Mouse (Mus musculus) CH12.LX (cell line): ENCODE data around the gene Fuz. TPM values are rescaled to one million over a fixed set of nuclear protein-coding genes. Genes with fewer than 3 reads are reported as not detected.

Experiments
- DNase-seq: peaks from one replicate; pipeline ENCODE4 v3.0.0-alpha.2; 2013; ENCODE audit errors: extremely low read depth
- H3K27ac ChIP-seq: 2 replicates; pipeline ENCODE4 v1.5.1; 2012; ENCODE audit warnings: low read depth, mild to moderate bottlenecking, control low read depth, moderate library complexity; ENCODE audit not compliant: insufficient read depth
- H3K27me3 ChIP-seq: replicated peaks from 2 replicates; pipeline ENCODE3; 2012; ENCODE audit warnings: inconsistent platforms
- H3K36me3 ChIP-seq, 2 experiments: replicated peaks in 1 of 2; 2 replicates each; pipeline versions ENCODE3 to v1.6.1; 2012; ENCODE audit warnings: inconsistent platforms in 1 of 2, low read length in 1 of 2, mild to moderate bottlenecking in 1 of 2, mixed read lengths in 1 of 2, moderate library complexity in 1 of 2; ENCODE audit not compliant: control insufficient read depth in 1 of 2, insufficient read depth in 1 of 2
- H3K4me1 ChIP-seq, 2 experiments: 2 replicates each; pipeline ENCODE4 v1.6.1; 2012; ENCODE audit warnings: inconsistent platforms in 1 of 2, moderate library complexity in 1 of 2; ENCODE audit not compliant: insufficient read depth in 2 of 2, control insufficient read depth in 1 of 2
- H3K4me2 ChIP-seq: 2 replicates; pipeline ENCODE4 v1.6.1; 2012; ENCODE audit warnings: low read depth, mild to moderate bottlenecking, control low read depth; ENCODE audit not compliant: poor library complexity, insufficient read depth, severe bottlenecking
- H3K4me3 ChIP-seq, 3 experiments: fragments of 150-350 bp in 1 of 3; sonication (generic) in 1 of 3; replicated peaks in 1 of 3; 2 replicates each; pipeline versions ENCODE3 to v1.5.1; 2011 to 2012; ENCODE audit warnings: low read depth in 2 of 3, low read length in 2 of 3, mild to moderate bottlenecking in 2 of 3, moderate library complexity in 2 of 3, control low read depth in 1 of 3, improper control_type of control experiment in 1 of 3, inconsistent platforms in 1 of 3, mixed read lengths in 1 of 3; ENCODE audit not compliant: poor library complexity in 1 of 3
- H3K79me2 ChIP-seq: replicated peaks from 2 replicates; pipeline ENCODE4 v1.6.1; 2012; ENCODE audit warnings: mild to moderate bottlenecking, moderate library complexity; ENCODE audit not compliant: control insufficient read depth, poor library complexity, insufficient read depth, severe bottlenecking; ENCODE audit errors: extremely low read depth
- H3K9ac ChIP-seq: 2 replicates; pipeline ENCODE4 v1.6.1; 2012; ENCODE audit warnings: low read depth, mild to moderate bottlenecking, control low read depth, moderate library complexity; ENCODE audit not compliant: insufficient read depth
- H3K9me3 ChIP-seq: replicated peaks from 2 replicates; pipeline ENCODE3; 2012; ENCODE audit warnings: low read length, inconsistent platforms, mixed read lengths
- CHD2 ChIP-seq: IDR thresholded peaks from 2 replicates; pipeline ENCODE4 v1.6.1; 2011; ENCODE audit warnings: low read length, improper control_type of control experiment
- ELF1 ChIP-seq: IDR thresholded peaks from 2 replicates; pipeline ENCODE4 v1.6.1; 2014; ENCODE audit warnings: low read depth, mild to moderate bottlenecking, inconsistent platforms, low read length, improper control_type of control experiment
- MAZ ChIP-seq: IDR thresholded peaks from 2 replicates; pipeline ENCODE4 v1.6.1; 2012; ENCODE audit warnings: low read depth, mild to moderate bottlenecking, inconsistent platforms, low read length, improper control_type of control experiment, moderate library complexity
- MEF2A ChIP-seq: IDR thresholded peaks from 2 replicates; pipeline ENCODE4 v1.6.1; 2014; ENCODE audit warnings: low read depth, mild to moderate bottlenecking, inconsistent platforms, low read length, improper control_type of control experiment, borderline replicate concordance
- MXI1 ChIP-seq: IDR thresholded peaks from 2 replicates; pipeline ENCODE4 v1.6.1; 2011; ENCODE audit warnings: mild to moderate bottlenecking, low read depth, low read length, improper control_type of control experiment
- MYC ChIP-seq: IDR thresholded peaks from 2 replicates; pipeline ENCODE4 v1.6.1; 2011; ENCODE audit warnings: low read depth, mild to moderate bottlenecking, improper control_type of control experiment, low read length
- RAD21 ChIP-seq: IDR thresholded peaks from 2 replicates; pipeline ENCODE4 v1.6.1; 2011; ENCODE audit warnings: low read depth, mild to moderate bottlenecking, low read length, improper control_type of control experiment, moderate library complexity
- TBP ChIP-seq: conservative IDR thresholded peaks from 2 replicates; pipeline ENCODE4 v1.6.1; 2011; ENCODE audit warnings: low read depth, low read length, improper control_type of control experiment
- UBTF ChIP-seq: IDR thresholded peaks from 2 replicates; pipeline ENCODE4 v1.6.1; 2012; ENCODE audit warnings: low read depth, mild to moderate bottlenecking, inconsistent platforms, low read length, improper control_type of control experiment, moderate library complexity
- ZC3H11A ChIP-seq: IDR thresholded peaks from 2 replicates; pipeline ENCODE4 v1.6.1; 2012; ENCODE audit warnings: low read depth, mild to moderate bottlenecking, inconsistent platforms, low read length, improper control_type of control experiment
- ZMIZ1 ChIP-seq: IDR thresholded peaks from 2 replicates; pipeline ENCODE4 v1.6.1; 2012; ENCODE audit warnings: low read depth, mild to moderate bottlenecking, inconsistent platforms, low read length, improper control_type of control experiment
- dilution Hi-C: fragments of 300-500 bp; cut with MboI; formaldehyde crosslinking; loops from 2 replicates; pipeline ENCODE4 v1.14.3; 2020; ENCODE audit warnings: low sequenced_read_pairs; ENCODE audit not compliant: extremely low pct_unique_long_range_greater_than_20kb, extremely low pct_ligation_motif_present
- in situ Hi-C: fragments of 300-500 bp; cut with MboI; formaldehyde crosslinking; loops from 3 replicates; pipeline ENCODE4 v1.14.3; 2019; ENCODE audit warnings: low sequenced_read_pairs, low pct_ligation_motif_present, low pct_unique_long_range_greater_than_20kb, mixed read lengths
- polyA plus RNA-seq: library from polyadenylated mRNA; unstranded; fragments of >175 nt; gene quantifications from 2 replicates; pipeline ENCODE4 v1.2.1, GENCODE M21; 2012; ENCODE audit warnings: low read depth; ENCODE audit not compliant: insufficient read length
- total RNA-seq, 2 experiments: library from RNA; depleted of rRNA; stranded (reverse); fragments of 300-350 nt in 1 of 2; fragments of >200 nt in 1 of 2; gene quantifications; 2 replicates each; pipeline ENCODE4 v1.2.3; 2012 to 2014

The Fuz gene
- total and polyA plus RNA-seq, 3 experiments = 16.7 to 17.1 (median 16.9) TPM

- TF ChIP-seq MEF2A = peak; percentile 64; the same call in 1 of the 2 replicates
Measured at GRCm38 (mm10) chr7:44895593-44896434, at the start of gene Fuz (continued).

DNA sequence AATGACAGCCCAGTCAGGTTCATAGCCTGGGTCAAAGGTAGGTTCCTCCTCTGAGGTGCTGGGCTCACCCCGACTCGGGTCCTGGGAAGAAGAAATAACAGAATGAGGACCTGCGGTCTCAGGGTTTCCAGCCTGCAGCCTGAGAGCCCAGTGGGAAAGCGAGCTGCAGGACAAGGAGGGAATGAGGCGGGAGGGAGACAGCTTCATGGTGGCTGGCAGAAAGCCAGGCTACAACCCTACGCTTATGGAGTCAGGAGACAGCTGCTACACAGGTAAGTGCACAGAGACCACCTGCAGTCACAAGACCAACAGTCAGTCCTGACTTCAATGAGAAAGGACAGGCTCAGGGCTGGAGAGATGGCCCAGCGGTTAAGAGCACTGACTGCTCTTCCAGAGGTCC is 49.1 kb upstream of the Fuz start:
- in situ Hi-C loops = no loop called here
- Histone ChIP-seq H3K9me3 (no peaks in the 10 kb centered on the region), H3K9ac (no peak overlapping the region), H3K27ac (no peak overlapping the region), H3K27me3 (no peaks in the 10 kb centered on the region)
- dilution Hi-C loops = no loop called here
- no peak for DNase-seq
- TF ChIP-seq MXI1 = no peak
- TF ChIP-seq, all 38 proteins: peak for 0
- Histone ChIP-seq H3K4me3 (no peak overlapping the region), H3K4me2 (no peak overlapping the region), H3K36me3 (peaks cover 51 to 65% of the 10 kb centered on the region in 2 experiments), H3K79me2 (peaks cover 18% of the 10 kb centered on the region), H3K4me1 (peaks cover 23 to 49% of the 10 kb centered on the region in 2 experiments)

DNA sequence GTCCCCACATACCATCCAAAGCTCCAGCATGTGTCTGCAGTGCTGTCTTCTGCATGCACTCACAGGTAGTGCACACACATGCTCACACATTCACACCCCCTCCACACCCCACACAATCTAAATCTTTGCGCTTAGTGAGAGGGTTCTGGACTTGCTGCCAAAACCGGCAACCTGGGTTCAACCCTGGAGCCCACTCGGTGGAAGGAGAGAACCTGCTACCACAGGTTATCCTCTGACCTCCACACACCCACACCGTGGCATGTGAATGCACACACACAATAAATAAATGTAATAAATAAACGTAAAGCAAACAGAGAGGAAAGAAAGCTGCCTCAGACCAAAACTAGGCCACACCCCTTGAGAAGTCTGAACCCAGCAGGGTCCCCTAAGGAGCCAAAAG is 48.1 kb upstream of the Fuz start:
- H3K79me2 ChIP-seq = peaks cover 27% of the 10 kb centered on the region
- H3K36me3 ChIP-seq = peaks cover 45 to 65% of the 10 kb centered on the region in 2 experiments
- no peak for DNase-seq
- peaks cover 19 to 48% of the 10 kb centered on the region in 2 experiments for H3K4me1 ChIP-seq
- H3K27ac ChIP-seq = no peak overlapping the region
- peak overlapping the region; percentile 79 for H3K4me2 ChIP-seq
- peak overlapping the region; percentile 51 for H3K9ac ChIP-seq
- no peaks in the 10 kb centered on the region for H3K27me3 ChIP-seq
- in situ Hi-C loops (no loop called here), dilution Hi-C loops (no loop called here)
- no peaks in the 10 kb centered on the region for H3K9me3 ChIP-seq
- peak overlapping the region; percentile 75 to 84 (median 81) for H3K4me3 ChIP-seq
- TF ChIP-seq CHD2 = no peak
- TF ChIP-seq ELF1 = no peak
- TF ChIP-seq RAD21 = no peak
- no peak for TF ChIP-seq UBTF
- no peak for TF ChIP-seq MAZ
- TF ChIP-seq ZMIZ1 = no peak
- TF ChIP-seq TBP = no peak
- no peak for TF ChIP-seq MYC
- no peak for TF ChIP-seq ZC3H11A
